Mouse (Mus musculus) kidney, postnatal 4 days (tissue): ENCODE data around the gene Fgf7.
A peak's percentile ranks its signal among the peaks of the same experiment; 100 is the strongest.

ENCODE experiments used
- DNase-seq, 2 experiments: peaks; one replicate each; pipeline ENCODE4 v3.0.0; 2021; ENCODE audit warnings: mixed read lengths in 2 of 2

Fgf7 gene

GRCm38 (mm10) chr2:126061037-126061773 lies 26.7 kb downstream of the Fgf7 start:
- DNase-seq = peak; percentile 58 to 65

DNA sequence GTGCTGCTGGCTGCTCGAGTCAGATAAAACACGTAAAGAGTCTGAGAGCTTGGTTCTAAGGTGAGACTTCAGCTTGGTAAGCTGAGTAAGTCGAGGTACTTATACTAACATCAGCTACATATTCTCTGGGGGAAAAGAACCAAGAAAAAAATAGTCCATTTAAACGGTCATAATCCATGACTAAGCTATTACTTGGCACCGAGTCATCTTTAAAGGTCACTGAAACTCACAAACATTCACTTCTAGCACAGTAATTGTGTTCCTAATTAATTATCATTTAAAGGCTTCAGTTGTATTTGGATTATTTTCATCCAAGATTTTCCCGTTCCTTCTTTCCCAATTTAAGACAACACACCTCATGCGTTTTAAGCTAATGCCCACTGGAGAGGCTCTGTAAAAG lies 28.4 kb downstream of the Fgf7 start:
- DNase-seq = no peak

- DNase-seq = peak in 1 of 2 experiments; percentile 2
These were observed 30.4 kb downstream of the Fgf7 start for GRCm38 (mm10) chr2:126064814-126065213.

DNA sequence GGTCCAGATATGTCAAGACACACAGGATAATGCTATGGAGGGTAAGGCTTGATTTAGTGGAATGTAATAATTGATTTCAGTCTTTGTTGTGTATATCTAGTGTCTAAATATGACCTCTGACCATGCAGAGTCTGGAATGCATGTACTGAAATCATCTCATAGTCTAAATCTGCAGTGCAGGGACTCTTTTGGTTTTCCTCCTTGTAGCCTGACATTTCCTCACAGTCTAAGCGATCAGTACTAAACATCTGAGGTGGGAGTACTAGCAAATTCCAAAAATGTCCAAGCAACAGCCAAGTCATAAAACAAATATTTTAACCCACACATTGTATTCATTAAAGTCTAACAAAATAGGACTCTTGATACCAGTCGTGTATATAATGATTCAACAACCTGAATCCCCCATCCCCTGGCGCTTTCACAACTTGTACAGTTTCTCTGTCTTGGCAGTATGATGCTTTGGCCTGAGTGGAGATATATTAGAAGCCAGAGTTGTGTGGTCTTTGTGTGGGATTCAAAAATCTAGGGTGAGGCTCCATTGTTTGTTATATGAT lies 30.9 kb downstream of the Fgf7 start:
- peak in 1 of 2 experiments; percentile 4 for DNase-seq

GRCm38 (mm10) chr2:126069740-126070139 lies 35.3 kb downstream of the Fgf7 start:
- no peak for DNase-seq

GRCm38 (mm10) chr2:126073744-126074143 lies 39.3 kb downstream of the Fgf7 start:
- DNase-seq = no peak

GRCm38 (mm10) chr2:126076506-126076905 lies 42.0 kb downstream of the Fgf7 start:
- DNase-seq = no peak

DNA sequence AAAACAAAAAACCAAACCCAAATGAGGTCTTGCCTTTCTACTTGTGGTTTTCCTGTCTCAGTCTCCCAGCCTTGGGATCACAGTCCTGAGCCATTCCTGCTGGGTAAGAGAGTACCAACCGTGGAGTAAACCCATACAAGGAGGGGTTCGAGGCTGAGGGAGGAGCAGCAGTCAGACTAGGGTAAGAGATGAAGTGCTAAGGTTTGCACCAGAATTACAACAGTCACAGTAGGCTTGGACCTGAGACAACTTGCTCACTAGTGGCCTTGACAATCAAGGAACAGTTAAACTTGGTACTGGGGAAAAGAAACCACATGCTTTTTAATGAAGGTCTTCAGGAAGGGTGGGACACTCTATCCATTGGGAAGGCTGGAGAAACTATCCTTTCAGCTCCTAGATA lies 44.6 kb downstream of the Fgf7 start:
- no peak for DNase-seq

DNA sequence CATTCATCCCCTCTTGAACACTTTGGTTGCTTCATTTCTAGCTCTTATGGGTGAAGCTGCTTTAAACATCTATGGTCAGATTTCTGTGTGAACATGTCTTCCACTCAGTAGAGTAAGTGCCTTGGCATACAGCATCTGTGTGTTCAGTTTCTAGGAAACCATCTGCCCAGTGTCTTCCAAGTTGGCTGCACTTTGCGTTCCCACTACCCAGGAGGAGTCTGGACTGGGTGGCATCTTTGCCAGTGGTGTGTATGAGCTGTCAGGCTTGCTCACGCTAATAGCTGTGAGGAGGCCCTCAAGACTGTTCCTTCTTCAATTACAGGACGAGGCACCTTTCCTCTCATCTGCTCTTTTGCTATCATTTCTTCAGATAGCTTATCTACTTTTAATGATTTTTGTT lies 49.9 kb downstream of the Fgf7 start:
- no peak for DNase-seq

DNA sequence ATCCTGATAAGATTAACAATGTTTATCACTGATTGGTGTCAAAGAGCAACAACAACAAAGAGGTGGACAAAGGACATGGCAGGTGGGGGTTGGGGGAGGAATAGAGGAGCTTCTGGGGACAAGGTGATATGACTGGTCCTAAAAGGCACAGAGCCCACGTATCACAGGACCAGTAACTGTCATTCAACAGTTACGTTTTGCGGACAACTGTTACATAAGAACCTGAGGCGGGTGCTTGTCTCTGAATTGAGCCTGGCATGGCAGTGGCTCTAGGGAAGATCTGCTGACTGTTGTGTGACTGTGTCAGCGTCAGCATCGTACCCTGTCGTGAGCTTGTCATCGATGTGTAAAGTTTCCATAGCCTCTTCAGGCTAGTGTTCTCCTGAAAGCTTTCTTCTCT lies 51.7 kb downstream of the Fgf7 start:
- no peak for DNase-seq

- no peak for DNase-seq
These were observed 56.0 kb downstream of the Fgf7 start for GRCm38 (mm10) chr2:126090432-126090831.

- DNase-seq = no peak
These were observed 60.2 kb downstream of the Fgf7 start for GRCm38 (mm10) chr2:126094616-126095015.
